14 mouse cellular contexts compared by ENCODE assay signal in genomic region chr1:87899701-87900100, GRCm38 (mm10). TPM values are rescaled to one million over a fixed set of nuclear protein-coding genes. Genes with fewer than 3 reads are reported as not detected.
DNase-seq lines count a peak whose midpoint lies in the region; ATAC-seq and TF ChIP-seq lines count a peak whose summit lies in the region.
"Had no signal": no experiment of that assay in that cellular context is flagged by ENCODE, and none has a peak within 500 bp of the region (broad histone marks: within the 10 kb centered on the region; RNA-seq: fewer than 3 reads in every experiment).

No protein-coding gene starts in this region.

- no peaks in the 10 kb centered on the region; the same call in 1 of the 2 replicates for H3K36me3 ChIP-seq in heart, embryonic 15.5 days
- H3K36me3 ChIP-seq in heart, embryonic 11.5 days (ENCODE audit: control insufficient read depth, insufficient read depth, low read length): no peaks in the 10 kb centered on the region
- H3K36me3 ChIP-seq in midbrain, embryonic 10.5 days: peaks cover 20% of the 10 kb centered on the region; the same call in 1 of the 2 replicates
- H3K36me3 ChIP-seq: heart, embryonic 13.5 days; midbrain, embryonic 13.5 days; neural tube, embryonic 13.5 days had no signal

- peak overlapping the region; percentile 27; the same call in 1 of the 2 replicates for H3K27ac ChIP-seq in heart, embryonic 15.5 days
- no peak overlapping the region for H3K27ac ChIP-seq in heart, embryonic 11.5 days (ENCODE audit: low read depth, low read length)
- peak overlapping the region; percentile 22; the same call in 1 of the 2 replicates for H3K27ac ChIP-seq in bone marrow macrophage, adult 2 months (ENCODE audit: insufficient read depth, low read depth, low read length)
- H3K27ac ChIP-seq in midbrain, embryonic 10.5 days (replicated peaks): no peak overlapping the region
- H3K27ac ChIP-seq: heart, embryonic 13.5 days; liver, embryonic 14.5 days; midbrain, embryonic 13.5 days; neural tube, embryonic 13.5 days had no signal

- no peak overlapping the region for H3K4me2 ChIP-seq in heart, embryonic 15.5 days
- H3K4me2 ChIP-seq in heart, embryonic 11.5 days: no peak overlapping the region
- H3K4me2 ChIP-seq: heart, embryonic 13.5 days; midbrain, embryonic 13.5 days; neural tube, embryonic 13.5 days had no signal

- H3K9ac ChIP-seq in heart, embryonic 15.5 days: no peak overlapping the region
- H3K9ac ChIP-seq in heart, embryonic 11.5 days (ENCODE audit: low read depth, low read length): no peak overlapping the region
- H3K9ac ChIP-seq: heart, embryonic 13.5 days; liver, embryonic 14.5 days; midbrain, embryonic 13.5 days; neural tube, embryonic 13.5 days had no signal

- no peaks in the 10 kb centered on the region for H3K27me3 ChIP-seq in heart, embryonic 15.5 days
- H3K27me3 ChIP-seq in heart, embryonic 11.5 days (ENCODE audit: control insufficient read depth, insufficient read depth, low read length): no peaks in the 10 kb centered on the region
- H3K27me3 ChIP-seq in midbrain, embryonic 10.5 days (ENCODE audit: low read depth, poor library complexity, severe bottlenecking): no peaks in the 10 kb centered on the region
- H3K27me3 ChIP-seq: heart, embryonic 13.5 days; midbrain, embryonic 13.5 days; neural tube, embryonic 13.5 days had no signal

- H3K4me3 ChIP-seq in heart, embryonic 15.5 days: no peak overlapping the region
- no peak overlapping the region for H3K4me3 ChIP-seq in heart, embryonic 11.5 days (ENCODE audit: low read depth, low read length)
- H3K4me3 ChIP-seq in bone marrow macrophage, adult 2 months (ENCODE audit: insufficient read depth, low read length): no peak overlapping the region
- no peak overlapping the region for H3K4me3 ChIP-seq in midbrain, embryonic 10.5 days
- H3K4me3 ChIP-seq: heart, embryonic 13.5 days; midbrain, embryonic 13.5 days; neural tube, embryonic 13.5 days had no signal

- TF ChIP-seq POLR2A in bone marrow macrophage, adult 2 months (IDR thresholded peaks at IDR 0.05; ENCODE audit: borderline replicate concordance, low read depth, low read length): no peak

- DNase-seq in 416B (ENCODE audit: low read depth): peak; percentile 75
- peak; percentile 65 to 83 for DNase-seq in thymus, adult 18-20 months
- no peak for DNase-seq in kidney, postnatal 36 days
- DNase-seq in layer of hippocampus, postnatal 36 days: no peak
- no peak for DNase-seq in midbrain, embryonic 10.5 days (ENCODE audit: low spot score)
- DNase-seq: kidney, postnatal 25 days had no signal

- H3K4me1 ChIP-seq in heart, embryonic 15.5 days (replicated peaks): peaks cover 17% of the 10 kb centered on the region
- peaks cover 19% of the 10 kb centered on the region for H3K4me1 ChIP-seq in heart, embryonic 11.5 days (ENCODE audit: control insufficient read depth, insufficient read depth, low read length)
- peaks cover 44% of the 10 kb centered on the region for H3K4me1 ChIP-seq in bone marrow macrophage, adult 2 months (ENCODE audit: control insufficient read depth, insufficient read depth, low read length)
- no peaks in the 10 kb centered on the region for H3K4me1 ChIP-seq in midbrain, embryonic 10.5 days
- H3K4me1 ChIP-seq: midbrain, embryonic 13.5 days; neural tube, embryonic 13.5 days had no signal

- no peak for TF ChIP-seq CTCF in bone marrow macrophage, adult 2 months (IDR thresholded peaks at IDR 0.05; ENCODE audit: low read depth, low read length)

- no peaks in the 10 kb centered on the region for H3K9me3 ChIP-seq in heart, embryonic 15.5 days (replicated peaks)
- no peaks in the 10 kb centered on the region for H3K9me3 ChIP-seq in heart, embryonic 11.5 days (replicated peaks; ENCODE audit: control insufficient read depth, low read length)
- H3K9me3 ChIP-seq in midbrain, embryonic 10.5 days (replicated peaks): no peaks in the 10 kb centered on the region
- H3K9me3 ChIP-seq: heart, embryonic 13.5 days; midbrain, embryonic 13.5 days; neural tube, embryonic 13.5 days had no signal

- 52% methylated on average over 2 of the region's 2 CpGs for WGBS in heart, embryonic 15.5 days
- 56% methylated on average over 2 of the region's 2 CpGs for WGBS in heart, embryonic 11.5 days (ENCODE audit: insufficient replicate concordance)
- WGBS in midbrain, embryonic 10.5 days: 95% methylated on average over 2 of the region's 2 CpGs

- 0 out of 2 replicates have a peak, but pooled peaks have one; percentile 18 for ATAC-seq in heart, embryonic 15.5 days (replicated peaks; ENCODE audit: insufficient number of reproducible peaks, insufficient read depth, low FRiP score, low read depth)
- no peak for ATAC-seq in heart, embryonic 11.5 days (replicated peaks; ENCODE audit: insufficient number of reproducible peaks, low FRiP score, low TSS enrichment)
- ATAC-seq: hindbrain, embryonic 16.5 days; midbrain, embryonic 13.5 days had no signal

RNA-seq across cellular contexts. Expression of gene Dgkd, which starts 46.6 kb away (rescaled TPM):
- polyA plus RNA-seq in heart, embryonic 15.5 days (2015; fragmentation: Nextera tagmentation; extraction: Ambion mirVana): 19.7 and 24.7 TPM in 2 replicates
- 22.2 and 24.2 TPM in 2 replicates for polyA plus RNA-seq in heart, embryonic 11.5 days (2014; fragmentation: Nextera tagmentation; extraction: Ambion mirVana)
- polyA plus RNA-seq in bone marrow macrophage, adult 2 months (2012; ENCODE audit: insufficient read depth, insufficient read length, missing spikeins): 91.0 and 100 TPM in 2 replicates
- 100 to 1,000 TPM; 104 to 118 TPM for total RNA-seq in layer of hippocampus, postnatal 36 days (2021)
- 37.8 and 41.6 TPM in 2 replicates for polyA plus RNA-seq in midbrain, embryonic 10.5 days (2016; fragmentation: Nextera tagmentation; extraction: Ambion mirVana)

Comparison
In these comparisons a context has a peak if more than half of its experiments do, and no peak if none do; other contexts are left out.
1. H3K27ac ChIP-seq: peak in heart, embryonic 15.5 days (single experiment) and bone marrow macrophage, adult 2 months (single experiment); none in heart, embryonic 11.5 days (single experiment) and midbrain, embryonic 10.5 days (single experiment).
2. DNase-seq: peak in 416B (single experiment) and thymus, adult 18-20 months (2 of 2); none in kidney, postnatal 36 days (0 of 2), layer of hippocampus, postnatal 36 days (0 of 2) and midbrain, embryonic 10.5 days (single experiment).